Mouse (Mus musculus) hindbrain, embryonic 11.5 days (tissue): Measurements from ENCODE around the gene Gmppa. TPM values are rescaled to one million over a fixed set of nuclear protein-coding genes. Genes with fewer than 3 reads are reported as not detected.
A peak's percentile ranks its signal among the peaks of the same experiment; 100 is the strongest.

Experiments used
- ATAC-seq: fragments of 200-750 bp; cut with Nextera tagmentation; 2 replicates; pipeline ENCODE4 v1.8.0; 2017; ENCODE audit warnings: mild to moderate bottlenecking, moderate TSS enrichment, moderate library complexity; ENCODE audit not compliant: low FRiP score
- DNase-seq: peaks from one replicate; pipeline ENCODE4 v3.0.0-alpha.2; 2015; ENCODE audit warnings: low spot score
- H3K27ac ChIP-seq: fragments of 300-500 bp; sonication (generic); 2 replicates; pipeline ENCODE4 v1.5.1; 2014; ENCODE audit warnings: mild to moderate bottlenecking, low read depth, low read length
- H3K27me3 ChIP-seq: fragments of 300-500 bp; sonication (generic); 2 replicates; pipeline ENCODE4 v1.6.1; 2014; ENCODE audit warnings: mild to moderate bottlenecking, low read length, moderate library complexity, mixed read lengths; ENCODE audit not compliant: control insufficient read depth, insufficient read depth
- H3K36me3 ChIP-seq: fragments of 300-500 bp; sonication (generic); 2 replicates; pipeline ENCODE4 v1.6.1; 2014; ENCODE audit warnings: mild to moderate bottlenecking, low read length, moderate library complexity, mixed read lengths; ENCODE audit not compliant: control insufficient read depth, insufficient read depth
- H3K4me1 ChIP-seq: fragments of 300-500 bp; sonication (generic); replicated peaks from 2 replicates; pipeline ENCODE4 v1.6.1; 2014; ENCODE audit warnings: low read length, mixed read lengths; ENCODE audit not compliant: control insufficient read depth, insufficient read depth
- H3K4me2 ChIP-seq: fragments of 300-500 bp; sonication (generic); replicated peaks from 2 replicates; pipeline ENCODE4 v1.6.1; 2014; ENCODE audit warnings: mild to moderate bottlenecking, low read depth, low read length
- H3K4me3 ChIP-seq: fragments of 300-500 bp; sonication (generic); 2 replicates; pipeline ENCODE4 v1.5.1; 2014; ENCODE audit warnings: low read depth, low read length
- H3K9ac ChIP-seq: fragments of 300-500 bp; sonication (generic); 2 replicates; pipeline ENCODE4 v1.6.1; 2014; ENCODE audit warnings: low read depth, low read length
- H3K9me3 ChIP-seq: fragments of 300-500 bp; sonication (generic); 2 replicates; pipeline ENCODE4 v1.6.1; 2016; ENCODE audit warnings: low read length; ENCODE audit not compliant: control insufficient read depth
- WGBS: fragments of 180-500 bp; shearing (Covaris S2); extraction: QIAGEN DNeasy Blood & Tissue Kit; methylation state at CpG from one replicate; pipeline ENCODE4 v1.1.7; 2014; 5-methylcytosine and 5-hydroxymethylcytosine counted together
- polyA plus RNA-seq: library from polyadenylated mRNA; unstranded; fragments of >200 nt; fragmentation: Nextera tagmentation; extraction: Ambion mirVana; gene quantifications from 2 replicates; pipeline ENCODE4 v1.2.1, GENCODE M21; 2014

Gmppa gene
- polyA plus RNA-seq, 1 experiment from 2014 or later, result 56.3 TPM

DNA sequence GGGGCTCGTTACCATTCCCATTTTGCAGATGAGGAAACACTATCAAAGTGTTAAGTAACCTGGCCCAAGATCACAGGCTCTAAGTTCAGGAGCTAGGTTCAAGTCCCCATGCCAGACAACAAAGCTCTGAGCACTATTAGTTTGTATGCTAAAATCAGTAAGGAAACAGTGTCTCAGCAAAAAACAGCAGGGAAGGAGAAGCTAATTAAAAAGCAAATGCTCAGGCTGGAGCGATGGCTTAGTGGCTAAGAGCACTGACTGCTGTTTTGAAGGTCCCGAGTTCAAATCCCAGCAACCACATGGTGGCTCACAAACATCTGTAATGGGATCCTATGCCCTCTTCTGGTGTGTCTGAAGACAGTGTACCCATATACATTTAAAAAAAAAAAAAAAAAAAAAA, 23.5 kb upstream of the Gmppa start:
- no peak for ATAC-seq

DNA sequence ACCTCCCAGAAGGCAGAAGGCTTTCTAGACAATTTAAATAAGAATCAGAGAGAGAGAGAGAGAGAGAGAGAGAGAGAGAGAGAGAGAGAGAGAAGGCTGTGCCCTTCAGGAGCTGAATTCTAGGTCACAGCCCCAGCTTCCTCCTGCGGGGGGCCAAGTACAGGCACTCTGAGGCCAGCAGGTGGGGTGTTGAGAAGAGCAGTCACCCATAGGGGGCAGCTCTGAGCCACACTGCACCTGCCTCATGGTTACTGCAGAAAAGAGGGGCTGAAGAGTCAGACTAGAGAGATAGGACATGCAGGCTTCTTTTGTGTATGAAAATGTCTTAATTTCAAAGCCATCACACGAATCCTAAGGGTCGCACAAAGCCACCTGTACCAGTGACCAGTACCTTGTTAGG, 22.0 kb upstream of the Gmppa start:
- WGBS, result 56% methylated on average over 3 of the region's 3 CpGs
- peak; percentile 50 for DNase-seq

More for the DNA sequence above, 23.5 kb upstream of the Gmppa start:
- H3K9me3 ChIP-seq, result no peaks in the 10 kb centered on the region
- DNase-seq, result no peak
- H3K27ac ChIP-seq, result no peak overlapping the region
- no peak overlapping the region for H3K4me2 ChIP-seq
- no peaks in the 10 kb centered on the region for H3K36me3 ChIP-seq
- H3K27me3 ChIP-seq, result no peaks in the 10 kb centered on the region
- H3K9ac ChIP-seq, result no peak overlapping the region
- 90% methylated on average over 3 of the region's 3 CpGs for WGBS
- H3K4me1 ChIP-seq, result no peaks in the 10 kb centered on the region
- no peak overlapping the region for H3K4me3 ChIP-seq

DNA sequence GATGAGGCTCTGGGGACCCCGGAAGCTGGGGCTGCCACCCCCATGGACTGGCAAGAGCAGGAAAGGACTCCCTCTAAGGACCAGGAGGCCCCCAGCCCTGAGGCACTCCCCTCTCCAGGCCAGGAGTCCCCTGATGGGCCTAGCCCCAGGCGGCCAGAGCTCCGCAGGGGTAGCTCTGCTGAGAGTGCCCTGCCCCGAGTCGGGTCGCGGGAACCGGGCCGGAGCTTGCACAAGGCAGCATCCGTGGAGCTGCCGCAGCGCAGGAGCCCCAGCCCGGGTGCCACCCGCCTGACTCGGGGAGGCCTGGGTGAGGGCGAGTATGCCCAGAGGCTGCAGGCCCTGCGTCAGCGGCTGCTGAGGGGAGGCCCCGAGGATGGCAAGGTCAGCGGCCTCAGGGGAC, 13.9 kb upstream of the Gmppa start:
- peak overlapping the region; percentile 34 for H3K4me3 ChIP-seq
- DNase-seq (no peak), ATAC-seq (no peak)
- 4% methylated on average over 20 of the region's 20 CpGs for WGBS
- H3K9me3 ChIP-seq, result no peaks in the 10 kb centered on the region
- peaks cover 44% of the 10 kb centered on the region for H3K27me3 ChIP-seq
- peak overlapping the region; percentile 66 for H3K4me2 ChIP-seq
- no peak overlapping the region for H3K27ac ChIP-seq
- H3K9ac ChIP-seq, result peak overlapping the region; percentile 63; the same call in 1 of the 2 replicates
- no peaks in the 10 kb centered on the region for H3K36me3 ChIP-seq
- peaks cover 20% of the 10 kb centered on the region for H3K4me1 ChIP-seq

More for the DNA sequence above, 22.0 kb upstream of the Gmppa start:
- Histone ChIP-seq H3K9ac (no peak overlapping the region), H3K36me3 (no peaks in the 10 kb centered on the region), H3K4me3 (no peak overlapping the region), H3K4me2 (no peak overlapping the region), H3K4me1 (no peaks in the 10 kb centered on the region), H3K9me3 (no peaks in the 10 kb centered on the region), H3K27me3 (no peaks in the 10 kb centered on the region), H3K27ac (no peak overlapping the region)
- no peak for ATAC-seq

DNA sequence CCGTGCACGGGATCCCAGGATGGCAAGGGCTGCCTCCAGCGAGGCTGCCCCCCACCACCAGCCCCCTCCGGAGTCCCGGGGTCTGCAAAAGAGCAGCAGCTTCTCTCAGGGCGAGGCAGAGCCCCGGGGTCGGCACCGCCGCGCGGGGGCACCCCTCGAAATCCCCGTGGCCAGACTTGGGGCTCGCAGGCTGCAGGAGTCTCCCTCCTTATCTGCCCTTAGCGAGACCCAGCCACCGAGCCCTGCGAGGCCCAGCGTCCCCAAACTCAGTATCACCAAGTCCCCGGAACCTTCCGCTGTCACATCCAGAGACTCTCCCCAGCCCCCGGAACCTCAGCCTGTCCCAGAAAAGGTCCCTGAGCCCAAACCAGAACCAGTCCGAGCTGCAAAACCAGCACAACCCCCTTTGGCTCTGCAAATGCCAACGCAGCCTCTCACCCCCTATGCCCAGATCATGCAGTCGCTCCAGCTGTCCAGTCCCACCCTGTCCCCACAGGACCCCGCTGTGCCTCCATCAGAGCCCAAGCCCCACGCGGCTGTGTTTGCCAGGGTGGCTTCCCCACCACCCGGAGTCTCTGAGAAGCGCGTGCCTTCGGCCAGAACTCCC, 13.4 kb upstream of the Gmppa start:
- H3K27ac ChIP-seq, result no peak overlapping the region
- no peaks in the 10 kb centered on the region for H3K36me3 ChIP-seq
- peak overlapping the region; percentile 63 for H3K9ac ChIP-seq
- H3K4me1 ChIP-seq, result peaks cover 20% of the 10 kb centered on the region
- 6% methylated on average over 32 of the region's 32 CpGs for WGBS
- H3K4me2 ChIP-seq, result peak overlapping the region; percentile 66
- peaks cover 44% of the 10 kb centered on the region for H3K27me3 ChIP-seq
- H3K9me3 ChIP-seq, result no peaks in the 10 kb centered on the region
- DNase-seq (peak; percentile 44), ATAC-seq (no peak; the same call in 1 of the 2 replicates)
- H3K4me3 ChIP-seq, result peak overlapping the region; percentile 34

DNA sequence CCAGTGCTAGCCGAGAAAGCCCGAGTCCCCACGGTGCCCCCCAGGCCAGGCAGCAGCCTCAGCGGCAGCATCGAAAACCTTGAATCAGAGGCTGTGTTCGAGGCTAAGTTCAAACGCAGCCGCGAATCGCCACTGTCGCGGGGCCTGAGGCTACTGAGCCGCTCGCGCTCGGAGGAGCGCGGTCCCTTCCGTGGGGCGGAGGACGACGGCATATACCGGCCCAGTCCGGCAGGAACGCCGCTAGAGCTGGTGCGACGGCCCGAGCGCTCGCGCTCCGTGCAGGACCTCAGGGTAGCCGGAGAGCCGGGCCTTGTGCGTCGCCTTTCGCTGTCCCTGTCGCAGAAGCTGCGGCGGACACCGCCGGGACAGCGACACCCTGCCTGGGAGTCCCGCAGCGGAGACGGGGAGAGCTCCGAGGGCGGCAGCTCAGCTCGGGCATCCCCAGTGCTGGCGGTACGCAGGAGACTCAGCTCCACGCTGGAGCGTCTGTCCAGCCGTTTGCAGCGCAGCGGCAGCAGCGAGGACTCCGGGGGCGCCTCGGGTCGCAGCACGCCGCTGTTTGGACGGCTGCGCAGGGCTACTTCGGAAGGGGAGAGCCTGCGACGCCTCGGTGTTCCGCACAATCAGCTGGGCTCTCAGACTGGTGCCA, 12.8 kb upstream of the Gmppa start:
- Histone ChIP-seq H3K36me3 (no peaks in the 10 kb centered on the region), H3K27ac (peak overlapping the region; percentile 54), H3K27me3 (peaks cover 44% of the 10 kb centered on the region), H3K4me2 (peak overlapping the region; percentile 66), H3K9me3 (no peaks in the 10 kb centered on the region), H3K4me1 (peaks cover 20% of the 10 kb centered on the region), H3K9ac (peak overlapping the region; percentile 63), H3K4me3 (peak overlapping the region; percentile 34)
- DNase-seq (peak; percentile 66), ATAC-seq (peak; percentile 50)
- under 1% methylated on average over 71 of the region's 71 CpGs for WGBS

DNA sequence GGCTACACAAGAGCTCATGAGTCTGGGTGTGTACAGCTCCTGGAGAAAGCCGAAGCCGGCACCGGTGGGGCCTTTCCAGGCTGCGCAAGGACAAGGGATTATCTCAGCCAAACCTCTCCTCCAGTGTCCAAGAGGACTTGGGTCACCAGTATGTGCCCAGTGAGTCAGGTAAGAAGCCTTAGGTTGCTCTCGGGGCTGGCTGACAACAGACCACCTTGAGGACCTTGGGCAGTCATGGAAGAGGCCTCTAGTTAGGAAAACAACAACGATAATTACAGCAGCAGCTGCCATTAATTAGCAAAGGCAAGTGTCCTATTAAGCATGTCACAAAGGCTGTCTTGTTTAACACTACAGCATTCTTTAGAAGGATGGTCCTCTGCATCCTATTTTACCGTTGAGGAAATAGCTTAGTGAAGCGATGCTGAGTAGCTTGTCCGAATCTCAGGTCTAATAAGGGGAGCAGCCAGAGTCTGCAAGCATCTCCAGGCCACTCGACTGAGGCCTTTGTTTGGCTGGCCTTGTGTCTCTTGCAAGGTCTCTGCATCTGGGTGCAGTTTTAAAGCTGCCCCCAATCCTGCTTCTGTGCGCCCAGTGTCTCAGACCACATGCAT, 11.8 kb upstream of the Gmppa start:
- H3K4me3 ChIP-seq, result no peak overlapping the region
- H3K9ac ChIP-seq, result no peak overlapping the region
- H3K9me3 ChIP-seq, result no peaks in the 10 kb centered on the region
- 56% methylated on average over 11 of the region's 11 CpGs for WGBS
- peaks cover 20% of the 10 kb centered on the region for H3K4me1 ChIP-seq
- ATAC-seq (no peak), DNase-seq (peak; percentile 26)
- H3K27me3 ChIP-seq, result peaks cover 44% of the 10 kb centered on the region
- no peak overlapping the region for H3K4me2 ChIP-seq
- H3K27ac ChIP-seq, result no peak overlapping the region; the same call in 1 of the 2 replicates
- H3K36me3 ChIP-seq, result no peaks in the 10 kb centered on the region

DNA sequence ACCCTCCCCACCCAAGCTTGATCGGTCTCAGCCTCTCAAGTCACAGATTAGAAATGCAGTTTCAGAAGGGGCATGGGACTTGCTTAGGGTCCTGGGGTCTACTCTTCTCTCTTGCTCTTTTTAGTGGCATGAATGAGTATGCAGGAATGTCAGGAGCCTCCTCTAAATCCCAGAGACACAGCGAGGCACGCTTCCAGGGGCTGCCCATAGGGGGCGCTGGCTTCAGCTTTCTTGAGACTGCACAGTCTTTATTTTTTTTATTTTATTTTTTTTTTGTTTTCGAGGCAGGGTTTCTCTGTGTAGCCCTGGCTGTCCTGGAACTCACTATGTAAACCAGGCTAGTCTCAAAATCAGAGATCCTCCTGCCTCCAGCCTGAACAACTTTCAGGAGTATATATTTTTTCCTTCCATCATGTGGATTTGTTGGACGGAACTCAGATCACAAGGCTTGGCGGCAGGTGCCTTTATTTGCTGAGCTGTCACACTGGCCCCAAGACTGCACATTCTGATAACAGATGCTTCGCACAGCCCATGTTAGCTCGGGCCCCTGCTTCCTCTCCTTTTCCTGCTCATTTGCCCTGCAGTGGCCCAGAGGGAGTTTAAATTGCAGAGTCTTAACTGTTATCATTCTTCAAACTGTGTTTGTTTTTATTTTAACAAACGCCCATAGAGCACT, 9.8 kb upstream of the Gmppa start:
- H3K36me3 ChIP-seq, result no peaks in the 10 kb centered on the region
- H3K4me2 ChIP-seq, result no peak overlapping the region
- no peak overlapping the region for H3K4me3 ChIP-seq
- no peak overlapping the region for H3K9ac ChIP-seq
- DNase-seq (peak; percentile 87), ATAC-seq (no peak)
- H3K27ac ChIP-seq, result no peak overlapping the region
- H3K27me3 ChIP-seq, result peaks cover 37% of the 10 kb centered on the region
- WGBS, result 38% methylated on average over 10 of the region's 10 CpGs
- no peaks in the 10 kb centered on the region for H3K9me3 ChIP-seq
- peaks cover 20% of the 10 kb centered on the region for H3K4me1 ChIP-seq

DNA sequence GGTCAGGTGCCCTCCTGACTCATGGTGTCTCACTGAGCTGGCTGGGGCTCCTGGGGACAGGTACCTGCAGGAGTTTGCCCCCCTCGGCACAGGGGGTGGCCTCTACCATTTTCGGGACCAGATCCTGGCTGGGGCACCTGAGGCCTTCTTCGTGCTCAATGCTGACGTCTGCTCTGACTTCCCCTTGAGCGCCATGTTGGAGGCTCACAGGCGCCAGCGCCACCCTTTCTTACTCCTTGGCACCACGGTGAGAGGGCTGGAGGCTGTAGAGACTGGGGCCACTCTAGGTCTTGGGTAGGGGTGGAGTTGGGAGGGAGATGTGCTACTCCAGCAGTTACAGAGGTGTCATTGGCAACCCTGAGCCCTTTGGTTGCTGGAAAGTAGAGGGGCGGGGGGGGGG, 3.1 kb downstream of the Gmppa start:
- 81% methylated on average over 8 of the region's 9 CpGs for WGBS
- Histone ChIP-seq H3K9ac (no peak overlapping the region), H3K27ac (no peak overlapping the region), H3K4me3 (no peak overlapping the region), H3K36me3 (no peaks in the 10 kb centered on the region), H3K27me3 (no peaks in the 10 kb centered on the region), H3K9me3 (no peaks in the 10 kb centered on the region), H3K4me2 (no peak overlapping the region), H3K4me1 (peaks cover 18% of the 10 kb centered on the region)
- no peak for ATAC-seq
- DNase-seq, result no peak
